Mouse (Mus musculus): ENCODE measurements around the gene Arhgef17.

The Arhgef17 gene

DNA sequence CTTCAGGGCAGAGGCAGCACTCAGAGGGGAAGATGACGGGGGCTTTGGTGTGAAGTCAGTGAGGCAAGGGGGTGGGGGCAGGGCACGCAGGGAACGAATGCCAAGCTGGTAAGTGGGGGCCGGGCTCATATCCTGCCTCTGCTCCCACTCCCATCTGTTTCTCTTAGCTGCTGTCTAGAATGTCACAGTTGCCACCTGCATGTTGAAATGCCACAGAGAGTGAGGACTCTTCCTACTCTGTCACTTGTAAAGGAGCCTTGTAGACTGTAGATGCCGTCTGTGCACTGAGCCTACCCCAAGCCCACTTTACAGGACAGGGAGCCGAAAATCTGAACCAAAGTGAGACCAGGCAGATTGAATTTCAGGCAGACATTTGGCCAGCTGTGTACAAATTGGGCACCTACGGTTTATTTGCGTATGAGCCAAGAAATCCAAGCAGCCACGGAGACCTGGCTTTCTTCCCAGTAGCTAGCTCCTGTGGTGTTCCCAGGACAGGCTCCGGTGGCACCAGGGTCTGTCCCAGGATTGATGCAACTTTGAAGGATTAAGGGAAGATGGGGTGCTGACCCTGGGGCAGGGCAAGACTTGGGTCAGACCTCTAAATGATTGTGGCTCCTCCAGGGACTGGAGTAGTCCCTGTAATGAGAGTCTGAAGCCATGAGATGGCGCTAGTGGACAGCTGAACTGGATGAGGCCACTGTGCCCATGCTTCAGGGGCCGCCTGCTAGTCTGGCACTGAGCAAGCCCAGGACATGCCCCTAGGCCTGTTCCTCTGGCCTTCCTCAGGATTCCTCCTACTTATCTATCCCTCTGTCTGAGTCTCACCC is 11.1 kb upstream of the Arhgef17 start:
- DNase-seq (ENCODE audit: low spot score in 2 of 2), result peak in 1 of 2 experiments; percentile 27

DNA sequence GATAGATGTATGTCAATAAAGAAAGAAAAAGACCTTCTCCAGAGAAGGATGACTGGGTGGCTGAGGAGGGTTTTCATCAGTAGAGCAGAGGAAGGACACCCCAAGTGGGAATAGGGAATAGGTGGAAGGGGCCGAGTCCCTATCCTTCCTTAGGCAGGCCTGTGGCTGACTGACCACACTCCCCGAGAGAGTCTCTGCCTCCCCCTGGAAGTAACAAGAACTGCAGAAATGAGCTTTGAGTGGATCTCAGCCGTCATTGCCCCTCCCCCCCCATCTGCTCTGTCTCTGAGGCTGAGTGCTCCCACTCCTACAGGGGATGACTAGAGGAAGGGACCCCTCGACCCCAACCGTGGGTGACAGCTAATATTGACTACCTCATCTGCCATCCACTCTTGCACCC is 9.3 kb upstream of the Arhgef17 start:
- no peak for DNase-seq (ENCODE audit: low spot score in 2 of 2)

DNA sequence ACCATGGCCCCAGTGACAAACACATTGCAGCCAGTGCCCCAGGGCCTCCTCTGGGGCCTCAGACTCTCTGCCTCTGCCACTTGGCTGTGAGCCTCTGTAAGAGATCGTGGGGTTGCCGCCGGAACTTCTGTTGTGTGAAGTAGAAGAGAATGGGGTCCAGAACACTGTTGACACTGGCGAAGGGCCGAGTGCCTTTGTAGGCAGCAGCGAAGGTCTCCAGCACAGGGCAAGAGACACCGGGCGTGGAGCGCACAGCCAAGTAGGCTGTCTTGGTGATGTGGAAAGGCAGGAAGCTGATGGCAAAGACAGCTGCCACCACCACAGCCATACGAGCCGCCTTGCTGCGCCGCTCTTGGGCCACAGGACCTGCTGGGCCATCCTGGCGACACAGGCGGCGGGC is 6.2 kb upstream of the Arhgef17 start:
- no peak for DNase-seq (ENCODE audit: low spot score in 2 of 2)

DNA sequence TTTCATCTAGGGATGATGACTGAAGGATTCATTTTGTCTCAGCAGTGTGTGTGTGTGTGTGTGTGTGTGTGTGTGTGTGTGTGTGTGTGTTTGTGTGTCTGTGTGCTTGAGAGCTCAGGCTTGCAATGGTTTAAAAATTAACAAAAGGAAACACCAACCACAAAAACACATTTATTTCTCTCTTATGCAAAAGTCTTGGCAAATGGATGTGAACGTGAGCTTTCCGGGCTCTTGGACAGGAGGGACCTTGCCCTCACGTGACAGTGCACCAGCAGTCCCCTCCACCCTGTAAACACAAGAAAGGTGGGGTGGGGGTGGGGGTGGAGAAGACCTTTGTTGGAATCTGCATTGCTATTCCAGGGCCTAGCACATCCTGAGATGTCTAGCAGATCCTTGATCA is 5.6 kb upstream of the Arhgef17 start:
- no peak for DNase-seq (ENCODE audit: low spot score in 2 of 2)

DNA sequence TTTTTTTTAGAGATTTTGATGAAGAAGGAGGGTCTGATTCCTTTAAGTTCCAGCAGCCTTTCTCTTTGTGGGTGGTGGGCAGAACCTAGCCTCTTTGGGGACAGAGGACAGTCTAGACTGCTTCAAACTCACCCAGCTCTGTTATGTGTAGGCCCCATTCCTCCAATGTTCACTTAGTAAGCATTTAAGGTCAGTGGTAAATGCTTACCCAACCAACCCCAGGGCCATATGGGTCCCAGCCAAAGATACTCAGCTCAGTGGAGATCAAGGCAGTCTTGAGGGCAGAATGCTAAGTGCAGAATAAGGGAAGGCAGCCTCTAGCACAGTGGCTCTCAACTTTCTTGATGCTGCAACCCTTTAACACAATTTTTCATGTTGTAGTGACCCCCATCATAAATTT is 1.6 kb upstream of the Arhgef17 start:
- no peak for DNase-seq (ENCODE audit: low spot score in 2 of 2)

DNA sequence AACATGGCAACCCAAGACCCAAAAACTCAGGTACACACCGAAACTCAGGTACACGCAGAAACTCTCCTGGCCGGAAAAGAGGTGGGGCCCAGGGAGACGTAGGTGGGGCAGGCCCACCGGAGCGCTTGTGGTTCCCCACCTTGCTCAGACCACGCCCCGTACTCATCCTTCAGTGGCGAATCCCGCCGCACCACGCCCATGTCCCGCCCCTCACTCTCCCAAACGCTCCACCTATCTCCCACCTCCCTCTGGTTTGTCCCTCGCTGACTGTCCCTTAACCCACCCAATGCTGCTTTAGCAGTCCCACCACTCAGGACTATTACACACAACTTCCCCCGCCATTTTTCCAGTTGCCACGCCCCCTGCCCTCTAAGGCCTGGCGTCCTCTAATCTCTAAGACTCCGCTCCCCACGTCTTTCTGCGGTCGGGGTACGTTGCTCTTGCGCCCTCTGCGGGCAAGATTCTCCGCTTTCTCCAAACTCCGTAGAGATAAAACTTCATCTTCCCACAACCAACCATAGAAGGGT is 637 bp upstream of the Arhgef17 start:
- DNase-seq (ENCODE audit: low spot score in 2 of 2), result peak; percentile 69 to 79

DNA sequence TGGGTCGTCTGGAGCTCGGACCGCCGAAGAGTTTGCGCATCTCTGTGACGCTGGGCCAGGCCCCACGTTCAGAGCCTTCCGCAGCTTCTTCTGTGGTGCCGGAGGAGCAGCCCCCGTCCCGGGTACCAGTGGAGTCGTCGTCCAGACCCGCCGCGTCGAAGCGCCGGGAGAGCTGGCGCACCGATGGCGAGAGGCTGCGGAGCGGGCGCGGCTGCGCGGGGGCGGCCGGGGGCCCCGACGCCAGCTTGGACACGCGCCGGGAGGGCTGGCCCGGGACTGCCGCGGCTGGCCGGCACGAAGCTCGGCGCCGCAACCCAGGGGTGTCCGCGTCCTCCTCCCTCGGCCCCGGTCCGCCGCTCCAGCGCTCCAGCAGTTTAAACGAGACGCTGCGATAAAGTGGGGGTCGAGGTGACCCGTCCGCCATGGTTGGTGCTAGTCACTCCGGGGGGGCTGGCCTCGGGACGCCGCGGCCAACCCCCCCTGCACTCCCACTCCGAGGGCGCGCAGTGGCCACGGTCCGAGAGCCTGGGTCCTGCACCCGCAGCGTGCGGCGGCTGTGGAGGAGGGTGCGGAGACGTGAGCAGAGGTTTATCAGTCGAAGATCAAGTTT is 486 bp downstream of the Arhgef17 start:
- DNase-seq (ENCODE audit: low spot score in 2 of 2), result peak in 1 of 2 experiments; percentile 12

DNA sequence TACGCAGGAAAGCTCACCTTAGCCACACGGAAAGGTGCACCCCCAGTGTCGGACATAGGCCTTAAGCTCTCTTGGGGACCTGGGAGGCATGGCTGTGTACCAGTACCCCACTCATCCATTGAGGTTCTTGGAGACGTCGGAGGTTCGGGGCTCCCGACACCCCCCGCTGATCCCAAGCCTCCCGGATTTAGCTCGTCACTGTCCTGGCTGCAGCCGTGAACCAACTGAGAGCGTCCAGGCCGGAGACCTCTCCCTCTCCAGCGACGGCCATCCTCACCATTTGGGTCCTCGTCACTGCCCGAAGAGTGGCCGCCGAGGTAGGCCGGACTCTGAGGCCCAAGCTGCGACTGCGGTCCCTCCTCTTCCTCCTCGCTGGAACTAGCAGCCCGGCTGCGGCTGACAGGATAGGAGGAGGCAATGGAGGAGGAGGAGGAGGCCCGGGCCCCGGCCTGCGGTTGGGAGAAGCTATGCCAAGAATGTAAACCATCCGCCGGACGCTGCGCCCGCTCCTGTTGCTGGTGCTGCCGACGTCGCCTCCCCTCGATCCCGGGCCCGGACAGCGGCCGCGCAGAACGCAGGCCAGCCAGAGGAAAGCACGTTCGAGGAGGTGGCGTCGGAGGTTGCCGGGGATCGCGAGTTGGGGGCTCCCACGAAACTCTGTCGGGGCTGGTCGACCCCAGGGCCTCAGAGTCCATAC is 1.1 kb downstream of the Arhgef17 start:
- DNase-seq (ENCODE audit: low spot score in 2 of 2), result no peak

DNA sequence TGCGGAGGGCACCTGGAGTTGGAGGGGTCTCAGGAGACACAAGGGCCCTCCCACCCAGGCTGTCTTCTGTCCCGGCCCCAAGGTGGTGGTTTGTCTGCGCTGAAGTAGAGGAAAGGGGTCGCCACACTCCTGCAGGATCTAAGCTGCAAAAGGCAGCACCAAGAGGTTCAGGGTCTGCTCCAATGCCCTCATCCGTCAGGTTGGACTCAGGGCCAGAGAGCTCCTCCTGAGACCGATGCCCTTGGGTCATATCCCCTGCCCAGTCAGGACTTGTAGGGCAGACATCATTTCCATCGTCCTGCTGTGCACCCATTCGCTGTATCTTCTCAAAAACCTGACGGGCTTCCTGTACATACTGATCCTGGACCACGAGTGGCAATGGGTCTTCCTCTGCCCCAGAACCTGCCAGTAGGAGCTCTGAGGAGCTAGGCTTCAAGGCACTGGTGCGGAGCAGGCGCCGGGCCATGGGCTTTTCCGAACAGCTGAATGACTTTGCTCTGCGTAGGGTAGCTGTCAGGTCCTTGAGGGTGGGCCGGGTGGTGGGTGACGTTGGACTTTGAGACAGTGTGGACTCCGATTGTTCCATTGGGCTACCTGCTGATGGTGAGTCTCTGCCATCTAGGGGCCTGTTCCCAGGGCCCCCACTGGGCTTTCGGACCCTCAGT is 2.1 kb downstream of the Arhgef17 start:
- DNase-seq (ENCODE audit: low spot score in 2 of 2), result no peak

DNA sequence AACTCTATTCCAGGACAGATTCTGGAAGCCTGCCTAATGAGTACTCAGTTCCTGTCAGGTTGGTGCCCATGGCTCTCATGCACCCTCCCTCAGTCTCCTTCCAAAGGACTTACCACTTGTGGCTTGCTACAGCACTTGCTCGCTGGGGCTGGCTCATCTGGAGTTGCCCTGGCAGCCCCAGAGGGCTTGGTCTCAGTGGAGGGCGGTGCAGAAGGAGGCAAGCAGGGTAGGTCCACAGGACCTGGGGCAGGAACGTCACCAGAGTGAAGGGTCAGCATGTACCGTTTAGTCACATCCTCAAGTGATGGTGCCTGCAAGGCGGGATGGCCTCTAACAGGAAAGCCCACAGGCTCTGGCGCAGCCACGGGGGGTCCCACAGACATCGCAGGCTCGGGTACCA is 3.5 kb downstream of the Arhgef17 start:
- no peak for DNase-seq (ENCODE audit: low spot score in 2 of 2)

DNA sequence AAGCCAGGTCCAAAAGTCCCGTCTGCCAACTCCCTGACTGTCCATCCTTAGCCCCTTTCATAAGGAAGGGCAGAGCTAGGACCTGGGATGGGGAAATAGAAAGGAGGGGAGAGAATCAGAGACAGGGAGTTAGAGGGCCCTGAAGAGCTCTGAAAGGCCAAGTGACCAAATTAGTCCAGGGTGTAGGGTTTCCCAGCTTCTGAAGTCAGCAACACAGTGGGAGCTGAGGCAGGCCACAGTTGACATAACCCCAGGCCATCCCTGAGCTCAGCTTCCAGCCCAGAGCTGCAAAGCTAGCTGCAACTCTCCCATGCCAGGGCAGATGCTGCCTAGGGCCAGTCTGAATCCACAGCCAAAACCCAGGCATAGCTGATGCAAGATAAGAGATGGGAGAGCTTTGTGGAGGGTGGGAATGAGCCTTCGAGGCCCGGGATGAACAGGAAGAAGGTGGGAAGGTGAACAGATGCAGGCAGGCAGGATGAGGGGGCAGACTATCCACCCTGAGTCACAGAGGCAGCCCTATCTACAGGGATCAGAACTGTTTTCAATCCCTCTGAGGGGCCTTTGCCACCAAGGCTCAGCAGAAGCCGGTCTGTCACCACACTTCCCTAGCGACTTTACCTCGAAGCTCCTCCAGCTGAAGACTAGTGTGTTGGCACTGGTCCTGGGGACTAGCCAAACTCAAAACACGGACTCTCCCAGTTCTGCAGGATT is 4.5 kb downstream of the Arhgef17 start:
- no peak for DNase-seq (ENCODE audit: low spot score in 2 of 2)

DNA sequence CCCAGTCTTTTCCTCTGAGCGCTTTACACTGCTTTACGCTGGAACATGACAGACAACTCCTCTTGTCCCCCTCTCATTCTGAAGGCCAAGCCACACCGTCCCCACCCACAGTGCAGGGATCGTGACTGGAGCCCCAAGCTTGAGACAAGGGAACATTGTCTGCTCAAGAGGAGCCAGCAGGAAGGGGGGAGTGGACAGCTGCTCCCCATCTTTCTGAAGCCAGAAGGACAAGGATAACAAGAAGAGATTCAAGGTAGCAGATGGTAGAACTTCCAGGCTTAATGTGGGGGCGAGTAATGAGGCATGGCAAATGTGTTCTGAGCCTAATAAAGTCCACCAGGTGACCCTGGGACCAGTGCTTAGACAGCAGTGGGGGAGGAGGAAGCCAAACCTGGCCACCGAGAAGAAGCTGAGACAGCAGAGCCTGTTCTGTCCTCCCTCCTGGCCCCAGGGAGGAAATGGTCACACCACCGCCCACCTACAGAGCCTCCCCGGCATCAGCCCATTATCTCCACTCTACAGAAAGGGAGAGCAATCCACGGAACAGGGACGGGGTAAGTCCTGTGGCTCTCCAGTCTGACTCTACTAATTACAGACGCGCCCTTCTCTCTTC is 5.5 kb downstream of the Arhgef17 start:
- no peak for DNase-seq (ENCODE audit: low spot score in 2 of 2)

DNA sequence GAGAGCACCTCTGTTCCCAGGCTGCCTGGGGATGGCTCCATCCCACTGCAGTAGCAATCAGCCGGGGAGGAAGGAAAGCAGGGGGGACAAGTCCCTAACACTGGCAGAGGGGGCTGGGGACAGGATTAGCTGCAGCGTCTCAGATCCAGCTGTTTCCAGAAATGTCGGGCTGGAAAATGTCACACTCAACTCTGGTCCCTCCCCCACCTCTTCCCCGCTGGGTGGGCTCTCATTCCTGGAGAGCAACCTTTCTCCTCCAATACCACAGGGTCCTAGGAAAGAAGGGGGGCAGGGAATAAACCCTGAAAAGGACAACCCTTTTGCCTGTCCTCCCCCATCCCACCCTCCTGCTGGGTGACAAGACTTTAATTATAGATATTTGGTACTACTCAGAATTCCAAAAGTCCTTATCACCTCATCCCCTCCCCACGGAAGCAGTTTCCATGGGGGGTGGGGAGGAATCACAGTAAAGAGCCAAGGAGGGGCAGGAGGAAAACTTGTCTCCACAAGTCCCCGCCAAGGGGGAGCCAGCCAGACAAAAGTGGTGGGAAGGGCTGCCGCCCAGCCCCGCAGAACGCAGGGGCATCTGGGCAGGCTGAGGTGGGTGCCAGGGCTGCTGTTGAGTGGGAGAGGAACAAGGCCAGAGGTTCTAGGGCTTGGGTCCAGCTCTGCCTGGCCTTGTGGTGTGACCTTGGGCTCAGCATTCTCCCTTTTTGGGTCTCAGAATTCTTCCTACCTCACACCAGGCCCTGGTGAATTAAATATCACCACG is 7.0 kb downstream of the Arhgef17 start:
- no peak for DNase-seq (ENCODE audit: low spot score in 2 of 2)

DNA sequence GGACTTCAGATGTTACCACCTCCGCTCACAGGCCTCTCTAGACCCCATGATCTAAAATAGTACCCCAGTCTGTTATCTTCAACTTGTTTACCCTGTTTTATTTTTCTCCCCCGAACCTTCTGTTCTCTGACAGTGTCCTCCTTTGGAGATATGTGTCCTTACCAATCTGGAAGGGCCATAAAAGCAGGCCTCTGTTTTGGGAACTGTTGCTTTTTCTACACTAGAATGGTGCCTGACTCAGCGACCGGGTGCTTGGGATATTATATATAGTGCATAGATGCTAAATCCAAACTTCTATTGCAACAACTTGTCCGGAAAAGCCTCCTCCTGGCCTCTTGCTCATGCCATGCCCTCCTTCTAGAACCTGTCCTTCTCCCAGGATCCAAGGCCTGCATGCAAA is 7.7 kb downstream of the Arhgef17 start:
- no peak for DNase-seq (ENCODE audit: low spot score in 2 of 2)

DNA sequence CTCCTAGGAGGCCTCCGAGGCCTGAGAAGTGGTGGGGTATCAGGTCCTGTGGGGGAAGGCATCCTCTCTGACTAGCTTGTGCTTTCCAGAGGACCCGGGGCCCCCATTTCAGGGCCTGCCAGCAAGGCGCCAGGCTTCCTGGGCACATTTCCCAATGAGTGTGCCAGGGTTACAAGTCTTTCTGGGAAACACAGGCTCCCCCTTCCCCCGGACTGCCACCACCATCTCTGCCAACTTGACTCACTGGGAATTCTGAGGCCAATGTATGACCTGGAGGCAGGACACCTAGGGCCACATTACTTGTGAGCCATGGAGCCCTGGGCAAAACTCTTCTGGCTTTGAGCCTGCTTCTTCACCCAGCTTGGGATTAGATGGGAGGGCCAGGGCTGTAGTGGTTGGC is 9.0 kb downstream of the Arhgef17 start:
- DNase-seq (ENCODE audit: low spot score in 2 of 2), result no peak

DNA sequence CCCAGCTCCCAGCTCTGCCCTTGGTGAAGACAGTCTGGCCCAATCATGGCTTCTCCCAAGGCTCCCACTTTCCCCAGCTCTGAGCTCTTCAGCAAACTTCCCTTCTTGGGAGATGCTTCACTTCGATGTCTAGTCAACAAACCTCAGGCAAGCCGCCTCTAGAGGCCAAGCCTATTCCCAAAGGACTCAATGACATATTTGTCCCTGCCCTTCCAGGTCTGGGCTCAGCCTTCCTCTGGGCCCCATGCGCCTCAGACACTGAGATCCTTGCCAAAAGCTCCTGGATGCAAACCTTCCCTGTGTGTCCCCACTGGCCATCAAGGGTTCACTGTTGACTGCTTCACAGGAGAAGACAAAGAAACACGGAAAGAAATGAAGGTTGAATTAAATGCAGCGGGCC is 10.6 kb downstream of the Arhgef17 start:
- DNase-seq (ENCODE audit: low spot score in 2 of 2), result no peak

DNA sequence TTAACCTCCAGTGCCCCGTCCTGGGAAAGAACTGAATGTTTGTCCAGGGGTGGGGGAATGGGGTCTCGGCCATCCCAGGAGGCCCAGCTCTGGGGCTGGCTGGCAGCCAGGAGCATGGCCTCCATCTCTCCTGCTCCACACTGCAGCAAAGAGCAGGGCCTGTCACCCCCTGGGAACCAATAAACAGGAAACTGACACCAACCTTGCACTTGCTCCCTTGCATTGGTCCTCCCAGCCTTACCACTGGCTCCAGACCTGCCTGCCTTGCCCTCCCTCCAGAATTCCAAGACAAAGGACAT is 12.1 kb downstream of the Arhgef17 start:
- DNase-seq (ENCODE audit: low spot score in 2 of 2), result no peak

DNA sequence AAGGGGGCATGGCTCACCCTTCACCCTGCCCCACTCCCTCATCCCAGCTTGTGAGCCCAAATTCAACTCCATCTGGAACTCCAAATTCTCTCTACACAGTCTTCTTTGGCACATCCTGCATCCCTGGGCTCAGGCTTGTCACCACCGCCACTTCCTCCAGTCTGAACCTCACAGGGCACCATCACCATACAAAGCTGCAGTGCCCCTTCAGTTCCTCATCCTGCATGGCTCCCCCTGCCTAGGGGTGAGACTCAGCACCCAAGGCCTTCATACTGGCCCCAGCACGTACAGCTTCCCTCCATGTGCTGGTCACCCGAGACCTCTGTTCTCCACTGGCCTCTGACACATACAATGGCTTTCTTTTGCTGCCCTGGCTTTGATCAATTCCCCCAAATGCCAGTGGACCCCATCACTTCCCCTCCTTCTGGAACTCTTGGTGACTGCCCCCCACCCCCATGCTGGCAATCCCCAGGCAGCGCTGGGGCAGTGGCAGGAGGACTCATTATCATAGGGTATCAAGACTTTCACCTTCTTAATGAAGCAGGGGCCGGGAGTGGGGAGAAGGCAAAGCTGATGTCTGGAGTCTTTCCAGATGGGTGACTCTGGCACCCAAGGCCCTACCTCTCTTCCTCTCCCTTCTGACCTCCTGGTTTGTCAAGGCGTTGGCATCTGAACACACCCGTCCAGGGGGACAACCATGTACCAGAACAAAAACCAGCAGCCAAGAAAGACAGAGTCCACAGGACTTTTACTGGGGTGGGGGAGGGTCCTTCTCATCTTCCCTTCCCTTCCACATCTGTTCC is 12.7 kb downstream of the Arhgef17 start:
- no peak for DNase-seq (ENCODE audit: low spot score in 2 of 2)

DNA sequence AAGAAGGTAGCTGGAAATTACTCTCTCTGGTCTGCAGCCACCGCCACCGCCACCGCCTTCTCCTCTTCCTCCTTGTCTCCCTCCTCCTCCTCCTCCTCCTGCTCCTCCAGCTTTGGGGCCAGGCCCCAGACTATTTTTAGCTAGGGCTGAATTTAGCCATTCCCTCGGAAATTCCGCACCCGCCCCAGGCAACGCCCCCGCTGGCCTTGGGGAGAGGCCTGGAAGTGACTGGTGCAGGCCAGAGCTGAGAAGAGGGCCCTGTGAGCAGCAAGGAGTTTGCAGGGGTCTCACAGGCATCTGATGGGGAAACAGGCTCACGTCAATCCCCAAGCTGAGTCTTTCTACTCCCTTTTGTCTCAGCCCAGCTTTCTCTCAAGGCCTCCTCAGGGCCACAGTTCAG is 13.7 kb downstream of the Arhgef17 start:
- DNase-seq (ENCODE audit: low spot score in 2 of 2), result no peak

DNA sequence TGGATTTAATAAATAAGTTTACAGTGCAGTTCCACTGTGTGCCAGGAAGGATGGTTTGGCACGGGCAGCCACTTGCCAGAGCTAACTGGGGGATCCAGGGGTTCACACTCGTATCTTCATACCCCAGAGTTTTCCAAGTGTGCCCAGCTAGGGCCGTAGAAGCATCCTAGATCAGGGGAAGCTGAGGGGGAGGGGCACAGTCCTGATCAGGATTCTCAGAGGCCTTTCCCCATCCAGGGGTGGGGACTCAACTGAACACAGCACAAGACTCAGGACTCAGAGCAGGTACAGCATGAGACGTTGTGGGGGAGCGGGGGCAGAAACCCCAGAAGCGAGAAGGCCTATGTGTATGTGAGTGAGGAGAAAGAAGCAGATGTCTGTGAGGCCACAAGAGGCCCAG is 14.2 kb downstream of the Arhgef17 start:
- no peak for DNase-seq (ENCODE audit: low spot score in 2 of 2)
